Mouse (Mus musculus) small intestine, adult 2 months (tissue): Measurements from ENCODE around the gene Pcsk4. TPM values are rescaled to one million over a fixed set of nuclear protein-coding genes. Genes with fewer than 3 reads are reported as not detected.

Source experiments
- H3K27ac ChIP-seq: fragments of 200-500 bp; 2 replicates; pipeline ENCODE4 v1.5.1; 2012; ENCODE audit warnings: low read depth, low read length, control low read depth, inconsistent platforms; ENCODE audit not compliant: insufficient read depth
- H3K27me3 ChIP-seq: fragments of 200-500 bp; 2 replicates; pipeline ENCODE4 v1.6.1; 2012; ENCODE audit warnings: mild to moderate bottlenecking, moderate library complexity, low read length, inconsistent platforms; ENCODE audit not compliant: control insufficient read depth, insufficient read depth
- H3K36me3 ChIP-seq: fragments of 200-500 bp; 2 replicates; pipeline ENCODE4 v1.6.1; 2012; ENCODE audit warnings: mild to moderate bottlenecking, low read length, control low read depth, inconsistent platforms; ENCODE audit not compliant: control insufficient read depth, insufficient read depth
- H3K4me1 ChIP-seq: fragments of 200-500 bp; 2 replicates; pipeline ENCODE4 v1.6.1; 2012; ENCODE audit warnings: low read length, inconsistent platforms, mixed read lengths; ENCODE audit not compliant: control insufficient read depth, insufficient read depth, insufficient read length
- H3K4me3 ChIP-seq: fragments of 200-500 bp; 2 replicates; pipeline ENCODE4 v1.5.1; 2012; ENCODE audit warnings: low read depth, mild to moderate bottlenecking, control low read depth, inconsistent platforms, low read length, moderate library complexity
- CTCF ChIP-seq: fragments of 200-500 bp; IDR thresholded peaks from 2 replicates; pipeline ENCODE4 v1.5.1; 2012; ENCODE audit warnings: low read depth, mild to moderate bottlenecking, control low read depth, inconsistent platforms, low read length, moderate library complexity, mixed read lengths; ENCODE audit not compliant: insufficient replicate concordance, insufficient read length; ENCODE audit errors: extremely low read depth
- POLR2A ChIP-seq: fragments of 200-500 bp; IDR thresholded peaks from 2 replicates; pipeline ENCODE4 v1.6.1; 2012; ENCODE audit warnings: low read depth, mild to moderate bottlenecking, control low read depth, inconsistent platforms, low read length, moderate library complexity
- WGBS: fragments of 180-500 bp; shearing (Covaris S2); methylation state at CpG from one replicate; pipeline ENCODE4 v1.1.7; 2018; 5-methylcytosine and 5-hydroxymethylcytosine counted together
- polyA plus RNA-seq: library from polyadenylated mRNA; depleted of rRNA; stranded (reverse); fragments of >200 nt; gene quantifications from 2 replicates; pipeline ENCODE4 v1.2.3, GENCODE M21; 2012

Pcsk4 gene
- polyA plus RNA-seq, 1 experiment, result 27.0 TPM

DNA sequence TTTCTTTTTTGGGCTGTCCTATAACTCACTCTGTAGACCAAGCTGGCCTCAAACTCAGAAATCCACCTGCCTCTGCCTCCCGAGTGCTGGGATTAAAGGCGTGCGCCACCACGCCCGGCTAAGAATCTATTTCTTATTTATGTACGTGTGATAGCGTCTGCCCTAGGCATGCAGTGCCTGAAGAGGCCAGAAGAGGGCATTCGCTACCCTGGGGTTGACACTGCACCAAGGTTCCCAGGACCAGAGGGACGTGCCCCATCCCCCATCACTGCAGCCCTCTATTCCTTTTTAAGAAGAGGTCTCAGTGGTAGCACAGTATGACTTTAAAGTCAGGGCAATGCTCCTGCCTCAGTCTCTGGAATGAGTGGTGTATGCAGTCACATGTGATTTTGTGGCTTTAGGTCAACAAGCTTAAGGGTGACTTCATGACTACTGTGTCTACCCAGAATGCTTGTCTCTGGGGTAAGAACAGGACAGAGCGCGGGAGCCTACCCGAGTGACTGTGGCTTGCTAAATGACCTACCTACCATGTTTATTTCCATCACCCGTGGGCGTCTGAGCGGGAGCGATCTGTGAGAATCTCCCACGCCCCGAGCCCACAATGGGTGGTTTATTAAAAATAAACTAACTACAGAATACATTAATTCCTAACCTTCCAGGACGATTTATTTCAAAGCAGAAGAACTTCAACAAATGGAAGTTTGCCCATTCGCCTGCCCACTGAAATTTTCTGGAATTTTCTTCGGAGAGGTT, 40.9 kb upstream of the Pcsk4 start:
- Histone ChIP-seq H3K36me3 (no peaks in the 10 kb centered on the region), H3K4me1 (peaks cover 8% of the 10 kb centered on the region), H3K27me3 (no peaks in the 10 kb centered on the region), H3K27ac (no peak overlapping the region), H3K4me3 (no peak overlapping the region)
- WGBS, result 72% methylated on average over 21 of the region's 21 CpGs
- TF ChIP-seq POLR2A (no peak), CTCF (peak; percentile 7; the same call in 1 of the 2 replicates)

DNA sequence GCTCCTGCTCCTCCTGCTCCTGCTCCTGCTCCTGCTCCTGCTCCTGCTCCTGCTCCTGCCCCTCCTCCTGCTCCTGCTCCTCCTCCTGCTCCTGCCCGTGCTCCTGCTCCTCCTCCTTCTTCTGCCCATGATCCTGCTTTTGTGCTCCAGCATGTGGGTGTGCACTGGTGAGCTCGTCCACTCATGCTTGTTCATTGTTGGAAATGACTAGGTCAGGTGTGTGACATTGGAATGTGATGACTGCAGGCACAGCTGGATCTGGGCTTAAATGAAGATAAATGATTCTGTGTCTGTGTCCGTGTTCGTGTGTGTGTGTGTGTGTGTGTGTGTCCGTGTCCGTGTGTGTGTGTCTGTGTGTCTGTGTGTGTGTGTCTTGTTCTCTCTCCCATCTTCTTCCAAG, 39.1 kb upstream of the Pcsk4 start:
- no peak for TF ChIP-seq CTCF
- TF ChIP-seq POLR2A, result no peak
- Histone ChIP-seq H3K27me3 (no peaks in the 10 kb centered on the region), H3K4me3 (no peak overlapping the region), H3K27ac (no peak overlapping the region), H3K4me1 (peaks cover 8% of the 10 kb centered on the region), H3K36me3 (no peaks in the 10 kb centered on the region)
- WGBS, result 87% methylated on average over 6 of the region's 6 CpGs

DNA sequence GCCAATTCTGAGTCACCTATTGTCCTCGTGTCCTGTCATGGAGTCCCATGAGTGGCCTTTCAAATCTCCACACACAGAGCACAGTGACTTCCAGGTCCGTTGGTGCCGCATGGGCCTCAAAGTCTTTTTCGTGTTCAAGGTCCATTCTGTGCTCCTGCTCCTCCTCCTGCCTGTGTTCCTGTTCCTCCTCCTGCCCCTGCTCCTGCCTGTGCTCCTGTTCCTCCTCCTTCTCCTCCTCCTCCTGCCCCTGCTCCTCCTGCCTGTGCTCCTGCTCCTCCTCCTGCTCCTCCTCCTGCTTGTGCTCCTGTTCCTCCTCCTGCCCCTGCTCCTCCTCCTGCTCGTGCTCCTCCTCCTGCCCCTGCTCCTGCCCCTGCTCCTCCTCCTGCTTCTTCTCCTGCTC, 38.7 kb upstream of the Pcsk4 start:
- no peak overlapping the region for H3K27ac ChIP-seq
- TF ChIP-seq POLR2A, result no peak
- no peak for TF ChIP-seq CTCF

DNA sequence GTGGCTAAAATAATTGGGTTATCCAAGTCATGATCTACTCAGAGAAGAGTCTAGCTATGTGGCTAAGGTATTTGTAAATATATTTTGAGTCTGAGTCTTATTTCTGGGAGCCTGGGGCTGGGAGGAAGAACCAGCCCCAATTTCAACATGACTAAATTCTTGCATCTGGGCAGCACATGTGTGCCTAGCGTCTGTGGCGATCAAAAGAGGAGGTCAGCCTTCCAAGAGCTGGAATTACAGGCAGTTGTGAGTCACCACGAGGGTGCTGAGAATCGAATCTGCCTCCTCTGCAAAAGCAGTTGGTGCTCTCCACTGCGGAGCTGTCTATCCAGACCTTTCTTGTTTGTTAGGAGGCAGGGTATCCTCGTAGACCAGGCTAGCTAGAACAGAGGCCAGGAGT, 36.4 kb upstream of the Pcsk4 start:
- Histone ChIP-seq H3K4me1 (peaks cover 8% of the 10 kb centered on the region), H3K27me3 (no peaks in the 10 kb centered on the region), H3K36me3 (no peaks in the 10 kb centered on the region), H3K4me3 (no peak overlapping the region), H3K27ac (no peak overlapping the region)
- no peak for TF ChIP-seq CTCF
- TF ChIP-seq POLR2A, result no peak
- 72% methylated on average over 6 of the region's 6 CpGs for whole genome bisulfite sequencing

More for the DNA sequence above, 38.7 kb upstream of the Pcsk4 start:
- 22% methylated on average over 5 of the region's 5 CpGs for WGBS
- H3K4me1 ChIP-seq, result peaks cover 8% of the 10 kb centered on the region
- no peaks in the 10 kb centered on the region for H3K27me3 ChIP-seq
- no peaks in the 10 kb centered on the region for H3K36me3 ChIP-seq
- H3K4me3 ChIP-seq, result no peak overlapping the region

- Histone ChIP-seq H3K27me3 (no peaks in the 10 kb centered on the region; the same call in 1 of the 2 replicates), H3K4me1 (peaks cover 8% of the 10 kb centered on the region), H3K36me3 (no peaks in the 10 kb centered on the region), H3K27ac (no peak overlapping the region), H3K4me3 (no peak overlapping the region)
- TF ChIP-seq POLR2A (no peak), CTCF (no peak)
- 40% methylated on average over 6 of the region's 6 CpGs for WGBS
Measured at GRCm38 (mm10) chr10:80363734-80364133, 34.4 kb upstream of the Pcsk4 start.

- peaks cover 19% of the 10 kb centered on the region for H3K27me3 ChIP-seq
- peak overlapping the region; percentile 48 for H3K4me3 ChIP-seq
Measured at GRCm38 (mm10) chr10:80357994-80358639, 28.8 kb upstream of the Pcsk4 start.

DNA sequence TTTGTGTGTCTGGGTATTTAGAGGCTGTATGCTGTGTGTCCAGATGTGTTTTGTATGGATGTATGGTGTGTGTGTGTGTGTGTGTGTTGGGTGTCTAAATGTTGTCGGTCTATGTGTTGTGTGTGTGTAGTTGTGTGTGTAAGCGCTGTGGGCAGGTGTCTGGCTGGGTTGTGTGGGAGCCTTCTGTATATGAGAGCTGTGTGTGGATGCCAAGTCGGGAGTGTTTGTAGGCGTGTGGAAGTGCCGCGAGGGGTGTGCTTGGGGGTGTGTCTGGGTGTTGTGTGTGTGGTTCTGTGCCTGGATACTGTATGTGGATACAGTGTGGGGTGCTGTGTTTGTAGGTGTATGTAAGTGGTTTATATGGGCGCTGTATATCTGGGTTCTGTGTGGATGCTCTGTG, 28.0 kb upstream of the Pcsk4 start:
- no peak overlapping the region for H3K4me3 ChIP-seq
- H3K27me3 ChIP-seq, result peaks cover 19% of the 10 kb centered on the region
- 21% methylated on average over 7 of the region's 7 CpGs for WGBS
- TF ChIP-seq POLR2A (no peak), CTCF (no peak)
- H3K4me1 ChIP-seq, result peaks cover 14% of the 10 kb centered on the region
- H3K27ac ChIP-seq, result no peak overlapping the region
- no peaks in the 10 kb centered on the region for H3K36me3 ChIP-seq

More at GRCm38 (mm10) chr10:80357994-80358639, 28.8 kb upstream of the Pcsk4 start:
- WGBS, result 7% methylated on average over 31 of the region's 31 CpGs
- Histone ChIP-seq H3K4me1 (peaks cover 11% of the 10 kb centered on the region; the same call in 1 of the 2 replicates), H3K36me3 (no peaks in the 10 kb centered on the region), H3K27ac (no peak overlapping the region)
- TF ChIP-seq POLR2A (no peak), CTCF (no peak)
